Mouse (Mus musculus): ENCODE measurements around the gene Pcgf3. TPM values are rescaled to one million over a fixed set of nuclear protein-coding genes. Genes with fewer than 3 reads are reported as not detected.

Pcgf3 gene
- polyA plus RNA-seq, 1 experiment from 2014 or later: 34.0 TPM

- no peak overlapping the region for H3K4me2 ChIP-seq (replicated peaks; ENCODE audit: low read depth, low read length)
- H3K36me3 ChIP-seq (ENCODE audit: control insufficient read depth, insufficient read depth, low read length): no peaks in the 10 kb centered on the region
- no peak overlapping the region for H3K9ac ChIP-seq (replicated peaks; ENCODE audit: low read depth, low read length)
- 41% methylated on average over 2 of the region's 2 CpGs for WGBS
- no peak for ATAC-seq (ENCODE audit: insufficient number of reproducible peaks, insufficient read depth, low FRiP score, low read depth)
- no peaks in the 10 kb centered on the region for H3K4me1 ChIP-seq (ENCODE audit: control insufficient read depth, insufficient read depth, low read length)
- no peak overlapping the region for H3K27ac ChIP-seq (ENCODE audit: low read length)
- H3K4me3 ChIP-seq (ENCODE audit: low read depth, low read length): no peak overlapping the region
- no peaks in the 10 kb centered on the region for H3K9me3 ChIP-seq (ENCODE audit: control insufficient read depth, low read depth, low read length)
- H3K27me3 ChIP-seq (ENCODE audit: control insufficient read depth, insufficient read depth, low read length): no peaks in the 10 kb centered on the region
Observed at GRCm38 (mm10) chr5:108521016-108521415, 60.0 kb downstream of the Pcgf3 start.

GRCm38 (mm10) chr5:108521896-108522295, 60.9 kb downstream of the Pcgf3 start:
- WGBS: 80% methylated on average over 3 of the region's 3 CpGs
- H3K4me1 ChIP-seq (ENCODE audit: control insufficient read depth, insufficient read depth, low read length): no peaks in the 10 kb centered on the region
- H3K9ac ChIP-seq (replicated peaks; ENCODE audit: low read depth, low read length): no peak overlapping the region
- no peaks in the 10 kb centered on the region for H3K27me3 ChIP-seq (ENCODE audit: control insufficient read depth, insufficient read depth, low read length)
- H3K36me3 ChIP-seq (ENCODE audit: control insufficient read depth, insufficient read depth, low read length): no peaks in the 10 kb centered on the region
- H3K27ac ChIP-seq (ENCODE audit: low read length): no peak overlapping the region
- H3K4me2 ChIP-seq (replicated peaks; ENCODE audit: low read depth, low read length): no peak overlapping the region
- H3K9me3 ChIP-seq (ENCODE audit: control insufficient read depth, low read depth, low read length): no peaks in the 10 kb centered on the region
- ATAC-seq (ENCODE audit: insufficient number of reproducible peaks, insufficient read depth, low FRiP score, low read depth): no peak
- H3K4me3 ChIP-seq (ENCODE audit: low read depth, low read length): no peak overlapping the region

DNA sequence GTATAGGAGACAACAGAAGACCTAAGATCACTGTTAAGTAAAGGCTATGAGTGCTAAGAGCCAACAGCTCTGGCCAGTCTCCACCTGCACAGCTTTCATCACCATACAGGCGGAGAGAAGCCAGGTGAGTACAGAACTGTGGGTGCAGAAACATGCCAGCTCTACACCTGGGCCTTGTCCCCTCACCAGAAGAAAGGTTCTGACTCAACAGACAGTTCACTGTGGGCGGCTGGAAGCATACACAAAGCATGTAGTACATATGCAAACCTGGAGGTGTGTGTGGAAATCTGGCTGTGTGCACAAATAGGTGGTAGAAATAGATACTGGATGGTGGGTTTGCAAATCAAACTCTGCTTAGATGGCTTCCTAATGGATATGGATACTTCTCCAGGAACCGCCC, 61.6 kb downstream of the Pcgf3 start:
- H3K4me1 ChIP-seq (ENCODE audit: control insufficient read depth, insufficient read depth, low read length): no peaks in the 10 kb centered on the region
- H3K27ac ChIP-seq (ENCODE audit: low read length): no peak overlapping the region
- H3K27me3 ChIP-seq (ENCODE audit: control insufficient read depth, insufficient read depth, low read length): no peaks in the 10 kb centered on the region
- no peak overlapping the region for H3K9ac ChIP-seq (replicated peaks; ENCODE audit: low read depth, low read length)
- no peaks in the 10 kb centered on the region for H3K36me3 ChIP-seq (ENCODE audit: control insufficient read depth, insufficient read depth, low read length)
- H3K4me2 ChIP-seq (replicated peaks; ENCODE audit: low read depth, low read length): no peak overlapping the region
- ATAC-seq (ENCODE audit: insufficient number of reproducible peaks, insufficient read depth, low FRiP score, low read depth): no peak
- 83% methylated on average over 3 of the region's 3 CpGs for WGBS
- H3K4me3 ChIP-seq (ENCODE audit: low read depth, low read length): no peak overlapping the region
- no peaks in the 10 kb centered on the region for H3K9me3 ChIP-seq (ENCODE audit: control insufficient read depth, low read depth, low read length)

DNA sequence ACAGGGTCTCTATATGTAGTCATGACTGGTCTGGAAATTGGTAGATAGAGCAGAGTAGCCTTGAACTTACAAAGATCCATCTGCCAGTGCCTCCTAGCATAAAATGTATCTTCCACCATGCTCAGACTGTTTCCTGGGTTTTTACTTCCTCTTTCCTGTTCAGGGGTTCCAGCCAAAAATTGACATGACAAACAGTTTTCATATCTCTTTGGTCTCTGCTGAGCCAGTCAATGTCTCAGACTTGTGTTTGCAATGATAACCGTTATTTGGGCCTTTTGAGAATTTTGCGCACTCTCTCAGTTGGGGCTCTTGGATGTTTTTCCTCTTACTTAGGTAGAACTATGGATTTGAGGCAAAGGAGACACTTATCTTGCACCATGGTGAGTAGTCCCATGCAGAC, 73.2 kb downstream of the Pcgf3 start:
- H3K9me3 ChIP-seq (ENCODE audit: control insufficient read depth, low read depth, low read length): peaks cover 8% of the 10 kb centered on the region
- no peak for ATAC-seq (ENCODE audit: insufficient number of reproducible peaks, insufficient read depth, low FRiP score, low read depth)
- H3K4me1 ChIP-seq (ENCODE audit: control insufficient read depth, insufficient read depth, low read length): no peaks in the 10 kb centered on the region
- no peaks in the 10 kb centered on the region for H3K36me3 ChIP-seq (ENCODE audit: control insufficient read depth, insufficient read depth, low read length)
- H3K4me2 ChIP-seq (replicated peaks; ENCODE audit: low read depth, low read length): no peak overlapping the region
- no peak overlapping the region for H3K27ac ChIP-seq (ENCODE audit: low read length)
- H3K9ac ChIP-seq (replicated peaks; ENCODE audit: low read depth, low read length): no peak overlapping the region
- no peak overlapping the region for H3K4me3 ChIP-seq (ENCODE audit: low read depth, low read length)
- no peaks in the 10 kb centered on the region for H3K27me3 ChIP-seq (ENCODE audit: control insufficient read depth, insufficient read depth, low read length)
- 97% methylated on average over 2 of the region's 2 CpGs for WGBS

GRCm38 (mm10) chr5:108543516-108544291, 82.7 kb downstream of the Pcgf3 start:
- Histone ChIP-seq H3K27me3 (ENCODE audit: control insufficient read depth, insufficient read depth, low read length) (0 out of 2 replicates have a peak, but pooled peaks cover 4% of the 10 kb centered on the region), H3K9ac (replicated peaks; ENCODE audit: low read depth, low read length) (no peak overlapping the region), H3K4me3 (ENCODE audit: low read depth, low read length) (no peak overlapping the region), H3K9me3 (ENCODE audit: control insufficient read depth, low read depth, low read length) (no peaks in the 10 kb centered on the region), H3K36me3 (ENCODE audit: control insufficient read depth, insufficient read depth, low read length) (no peaks in the 10 kb centered on the region), H3K27ac (ENCODE audit: low read length) (no peak overlapping the region), H3K4me1 (ENCODE audit: control insufficient read depth, insufficient read depth, low read length) (no peaks in the 10 kb centered on the region), H3K4me2 (replicated peaks; ENCODE audit: low read depth, low read length) (no peak overlapping the region)
- 61% methylated on average over 7 of the region's 7 CpGs for WGBS
- ATAC-seq (ENCODE audit: insufficient number of reproducible peaks, insufficient read depth, low FRiP score, low read depth): no peak

GRCm38 (mm10) chr5:108547636-108548035, 86.6 kb downstream of the Pcgf3 start:
- no peak overlapping the region for H3K9ac ChIP-seq (replicated peaks; ENCODE audit: low read depth, low read length)
- no peaks in the 10 kb centered on the region for H3K9me3 ChIP-seq (ENCODE audit: control insufficient read depth, low read depth, low read length)
- no peak overlapping the region for H3K4me3 ChIP-seq (ENCODE audit: low read depth, low read length)
- no peaks in the 10 kb centered on the region for H3K36me3 ChIP-seq (ENCODE audit: control insufficient read depth, insufficient read depth, low read length)
- no peak overlapping the region for H3K27ac ChIP-seq (ENCODE audit: low read length)
- no peak for ATAC-seq (ENCODE audit: insufficient number of reproducible peaks, insufficient read depth, low FRiP score, low read depth)
- WGBS: 89% methylated on average over 5 of the region's 5 CpGs
- H3K4me2 ChIP-seq (replicated peaks; ENCODE audit: low read depth, low read length): no peak overlapping the region
- H3K4me1 ChIP-seq (ENCODE audit: control insufficient read depth, insufficient read depth, low read length): peaks cover 8% of the 10 kb centered on the region; the same call in 1 of the 2 replicates
- peaks cover 18% of the 10 kb centered on the region; the same call in 1 of the 2 replicates for H3K27me3 ChIP-seq (ENCODE audit: control insufficient read depth, insufficient read depth, low read length)

GRCm38 (mm10) chr5:108549137-108549488, 88.1 kb downstream of the Pcgf3 start:
- Histone ChIP-seq H3K36me3 (ENCODE audit: control insufficient read depth, insufficient read depth, low read length) (no peaks in the 10 kb centered on the region), H3K9ac (replicated peaks; ENCODE audit: low read depth, low read length) (no peak overlapping the region), H3K4me2 (replicated peaks; ENCODE audit: low read depth, low read length) (peak overlapping the region; percentile 56), H3K4me1 (ENCODE audit: control insufficient read depth, insufficient read depth, low read length) (peaks cover 8% of the 10 kb centered on the region; the same call in 1 of the 2 replicates), H3K27me3 (ENCODE audit: control insufficient read depth, insufficient read depth, low read length) (peaks cover 18% of the 10 kb centered on the region; the same call in 1 of the 2 replicates), H3K27ac (ENCODE audit: low read length) (no peak overlapping the region), H3K9me3 (ENCODE audit: control insufficient read depth, low read depth, low read length) (no peaks in the 10 kb centered on the region), H3K4me3 (ENCODE audit: low read depth, low read length) (peak overlapping the region; percentile 25; the same call in 1 of the 2 replicates)
- no peak for ATAC-seq (ENCODE audit: insufficient number of reproducible peaks, insufficient read depth, low FRiP score, low read depth)
- 16% methylated on average over 7 of the region's 7 CpGs for whole genome bisulfite sequencing

DNA sequence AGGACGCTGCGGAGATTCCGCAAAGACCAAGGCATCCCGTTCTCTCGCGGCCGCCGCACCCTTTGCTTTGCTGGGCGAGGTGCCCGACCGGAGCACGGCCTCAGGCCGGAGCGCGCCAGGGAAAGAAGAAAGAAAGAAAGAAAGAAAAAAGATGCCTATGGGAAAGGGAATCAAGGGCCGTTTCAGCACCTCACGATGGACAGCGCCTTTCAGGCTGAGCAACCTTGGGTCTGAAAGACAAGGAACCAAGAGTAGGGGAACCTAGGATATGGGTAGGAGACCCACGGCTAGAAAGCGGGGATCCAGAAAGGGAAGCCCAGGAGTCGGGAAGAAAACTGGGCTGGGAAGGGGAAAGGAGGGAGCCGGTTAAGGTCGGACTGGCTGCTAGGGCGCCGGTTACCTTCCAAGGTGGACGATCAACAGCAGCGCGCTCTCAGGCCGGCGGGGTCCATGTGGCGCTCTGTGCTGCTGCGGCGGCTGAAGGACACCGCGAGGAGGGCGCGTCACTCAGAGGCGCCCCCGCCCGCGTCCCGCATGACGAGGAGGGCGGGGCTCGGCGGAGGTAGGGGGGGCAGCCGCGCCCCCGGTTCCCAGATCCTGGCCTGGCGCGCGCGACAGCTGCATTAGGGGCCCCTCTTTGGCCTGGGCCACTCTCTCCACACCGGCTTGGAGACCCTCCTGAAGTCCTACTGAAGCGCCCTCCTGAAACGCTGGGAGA, 88.6 kb downstream of the Pcgf3 start, which contains the start of gene Cplx1:
TSS of gene Cplx1 (minus strand) at position 536 of the 718 bp plus-strand sequence.
- Histone ChIP-seq H3K36me3 (ENCODE audit: control insufficient read depth, insufficient read depth, low read length) (no peaks in the 10 kb centered on the region), H3K9ac (replicated peaks; ENCODE audit: low read depth, low read length) (no peak within 1 kb of the TSS), H3K4me1 (ENCODE audit: control insufficient read depth, insufficient read depth, low read length) (peaks cover 8% of the 10 kb centered on the region; the same call in 1 of the 2 replicates), H3K4me2 (replicated peaks; ENCODE audit: low read depth, low read length) (peak within 1 kb of the TSS; percentile 56), H3K4me3 (ENCODE audit: low read depth, low read length) (peak within 1 kb of the TSS; percentile 25; the same call in 1 of the 2 replicates), H3K27me3 (ENCODE audit: control insufficient read depth, insufficient read depth, low read length) (peaks cover 18% of the 10 kb centered on the region; the same call in 1 of the 2 replicates), H3K9me3 (ENCODE audit: control insufficient read depth, low read depth, low read length) (no peaks in the 10 kb centered on the region), H3K27ac (ENCODE audit: low read length) (no peak within 1 kb of the TSS)
- ATAC-seq (ENCODE audit: insufficient number of reproducible peaks, insufficient read depth, low FRiP score, low read depth): peak; percentile 66
- 0% methylated on average over 51 of the region's 56 CpGs for WGBS
